Mouse (Mus musculus): ENCODE data around the gene Zfp42.
"Not testable (repeated sequence)": the region's sequence is repeated elsewhere in the genome, so short reads cannot be mapped to it uniquely, and the experiment has no call there.

Zfp42 gene

DNA sequence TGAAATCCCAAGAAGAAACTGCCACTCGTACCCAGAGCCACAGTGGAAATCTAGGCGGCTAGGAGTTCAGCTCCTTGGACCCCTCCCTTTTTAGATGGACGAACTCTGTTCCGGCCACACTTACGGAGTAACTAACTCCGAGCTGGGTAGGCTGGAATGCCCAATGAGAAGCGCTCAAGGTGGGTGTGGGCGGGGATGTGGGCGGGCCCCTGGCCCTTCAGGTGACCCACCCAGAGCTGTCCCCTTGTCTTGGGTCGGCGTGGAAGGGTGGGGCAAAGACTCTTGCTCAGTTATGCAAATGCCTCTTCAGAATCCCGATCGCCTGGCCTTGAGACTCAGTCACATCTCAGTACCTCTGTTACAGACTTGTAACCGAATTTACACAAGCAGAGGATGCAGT lies at the start of gene Zfp42:
TSS of gene Zfp42 (minus strand) at position 85 of the 400 bp plus-strand sequence.
- no peak for DNase-seq (ENCODE audit: low spot score in 2 of 2)

DNA sequence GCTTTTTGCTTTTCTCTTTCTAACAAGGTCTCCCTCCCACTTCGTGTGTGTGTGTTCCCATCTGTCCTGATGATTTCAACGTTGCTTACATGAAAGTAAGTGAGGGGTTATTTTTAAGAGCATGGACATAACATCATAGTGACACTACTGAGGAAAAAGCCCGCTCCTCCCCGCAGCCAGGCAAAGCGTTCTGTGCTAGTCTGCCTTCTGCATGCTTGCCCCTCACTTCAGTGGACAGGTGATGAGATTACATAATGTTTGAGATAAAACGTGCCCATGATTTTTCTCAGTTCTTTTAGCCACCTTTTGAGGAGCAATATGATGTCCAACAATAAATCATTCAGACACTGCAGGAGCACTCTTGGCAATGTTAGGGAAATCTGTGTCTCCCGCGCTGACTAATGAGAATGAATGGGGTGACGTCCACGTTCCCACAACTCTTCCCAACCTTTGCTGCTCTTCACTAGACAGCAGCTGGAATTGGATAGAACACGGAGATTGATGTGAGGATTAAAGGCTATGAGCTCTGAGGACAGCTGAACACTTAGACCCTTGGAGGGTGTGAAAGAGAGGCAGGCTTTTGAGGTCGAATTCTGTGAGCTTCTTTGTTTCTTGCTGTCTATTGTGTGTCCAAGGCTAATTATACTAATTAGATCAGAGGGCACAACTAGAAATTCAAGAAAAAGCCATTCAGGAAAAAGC lies 49.4 kb upstream of the Zfp42 start:
- DNase-seq (ENCODE audit: low spot score in 2 of 2), result no peak

DNA sequence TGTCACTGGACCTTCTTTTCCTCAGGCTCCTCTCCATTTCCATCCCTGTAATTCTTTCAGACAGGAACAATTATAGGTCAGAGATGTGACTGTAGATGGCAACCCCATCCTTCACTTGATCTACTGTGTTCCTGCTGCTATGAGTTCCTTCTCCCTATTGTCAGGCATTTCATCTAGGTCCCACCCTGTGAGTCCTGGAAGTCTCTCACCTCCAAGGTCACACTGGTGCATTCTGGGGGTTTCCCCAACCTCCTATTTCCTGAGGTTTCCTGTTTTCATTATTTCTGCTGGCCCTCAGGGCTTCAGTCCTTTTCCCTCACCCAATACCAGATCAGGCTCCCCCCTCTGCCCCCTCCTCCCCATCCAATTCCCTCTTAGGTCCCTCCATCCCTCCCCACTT lies 45.5 kb upstream of the Zfp42 start:
- not testable (repeated sequence) for DNase-seq (ENCODE audit: low spot score in 2 of 2)

DNA sequence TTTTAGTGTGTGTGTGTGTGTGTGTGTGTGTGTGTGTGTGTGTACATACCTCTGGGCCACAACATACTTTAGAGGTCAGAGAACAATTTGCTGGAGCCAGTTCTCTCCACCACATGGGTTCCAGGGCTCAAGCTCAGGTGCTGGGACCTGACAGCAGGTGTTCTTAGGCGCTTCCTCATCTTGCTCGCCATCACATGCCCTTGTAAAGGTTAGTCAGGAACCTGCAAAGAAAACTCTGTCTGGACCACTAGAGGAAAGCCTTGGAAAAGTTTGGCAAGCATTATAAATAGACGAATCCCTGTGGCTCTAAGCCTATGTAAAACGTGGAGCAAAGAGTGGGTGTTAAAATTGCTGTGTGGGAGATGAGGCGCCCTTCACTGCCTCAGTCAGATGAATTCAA lies 31.8 kb upstream of the Zfp42 start:
- no peak for DNase-seq (ENCODE audit: low spot score in 2 of 2)

DNA sequence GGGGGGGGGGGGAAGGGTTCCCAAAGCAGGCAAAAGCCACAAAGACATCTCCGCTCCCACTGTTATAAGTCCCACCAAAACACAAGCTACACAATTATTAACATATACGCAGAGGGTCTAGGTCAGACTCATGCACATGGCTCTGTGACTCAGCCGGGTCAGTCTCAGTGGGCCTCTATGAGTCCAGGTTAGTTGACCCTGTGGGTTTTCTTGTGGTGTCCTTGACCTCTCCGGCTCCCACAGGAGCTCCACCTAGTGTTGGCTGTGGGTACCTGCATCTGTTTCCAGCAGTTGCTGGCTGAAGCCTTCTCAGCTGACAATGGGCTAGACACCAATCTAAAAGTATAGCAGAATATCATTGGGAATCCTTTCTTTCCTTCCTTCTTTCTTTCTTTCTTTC lies 26.7 kb upstream of the Zfp42 start:
- DNase-seq (ENCODE audit: low spot score in 2 of 2), result peak in 1 of 2 experiments; percentile 11

DNA sequence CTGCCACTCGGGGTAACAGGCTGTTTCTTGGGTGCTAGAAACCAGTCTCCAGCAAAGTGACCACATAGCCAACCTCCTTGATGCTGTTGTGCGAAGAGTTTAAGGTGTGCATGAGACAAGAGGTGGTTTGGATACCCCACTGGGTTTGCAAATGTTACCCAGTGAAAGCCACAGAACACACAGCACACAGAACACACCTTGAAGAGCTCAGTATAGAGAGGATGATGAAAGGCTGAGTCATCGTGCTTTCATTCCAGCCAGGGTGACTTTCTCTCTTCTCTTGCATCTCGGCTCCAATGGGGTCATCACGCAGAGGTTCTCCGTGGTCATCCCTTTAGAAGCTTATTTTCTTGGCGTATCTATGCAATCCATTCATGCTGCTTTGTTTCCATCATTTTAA lies 24.9 kb upstream of the Zfp42 start:
- DNase-seq (ENCODE audit: low spot score in 2 of 2), result no peak

DNA sequence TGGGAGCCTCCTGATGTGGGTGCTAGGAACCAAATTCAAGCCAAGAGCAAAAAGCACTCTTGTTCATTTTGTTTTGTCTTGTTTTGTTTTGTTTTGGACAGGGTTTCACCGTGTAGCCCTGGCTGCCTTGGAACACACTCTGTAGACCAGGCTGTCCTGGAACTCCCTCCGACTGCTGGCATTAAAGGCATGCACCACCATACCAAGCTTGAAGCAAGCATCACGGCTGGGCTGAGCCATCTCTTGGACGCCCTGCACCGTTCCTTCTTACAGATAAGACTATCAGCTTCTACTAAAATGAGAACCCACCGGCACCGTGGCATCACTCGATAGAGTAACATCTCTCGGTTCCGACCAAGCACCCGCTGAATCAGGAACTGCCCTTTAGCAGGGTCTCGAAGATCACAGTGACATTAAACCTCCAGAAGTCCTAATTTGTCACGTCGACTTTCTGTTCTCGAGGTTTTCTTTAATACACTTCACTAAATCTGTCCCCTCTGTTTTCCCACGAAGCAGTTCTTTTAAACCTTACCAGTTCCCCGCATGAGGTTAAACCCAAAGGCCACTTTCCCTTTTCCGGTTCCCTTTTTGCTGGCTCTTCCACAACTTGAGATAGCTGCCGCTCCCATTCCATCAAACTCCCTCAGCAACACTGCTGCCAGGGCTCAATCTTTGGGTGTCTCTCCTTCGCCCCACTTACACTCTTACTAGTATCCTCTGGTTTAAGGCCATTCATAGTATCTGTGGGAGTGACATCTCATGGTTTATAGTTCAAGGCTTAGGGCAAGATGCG lies 23.3 kb upstream of the Zfp42 start:
- no peak for DNase-seq (ENCODE audit: low spot score in 2 of 2)

DNA sequence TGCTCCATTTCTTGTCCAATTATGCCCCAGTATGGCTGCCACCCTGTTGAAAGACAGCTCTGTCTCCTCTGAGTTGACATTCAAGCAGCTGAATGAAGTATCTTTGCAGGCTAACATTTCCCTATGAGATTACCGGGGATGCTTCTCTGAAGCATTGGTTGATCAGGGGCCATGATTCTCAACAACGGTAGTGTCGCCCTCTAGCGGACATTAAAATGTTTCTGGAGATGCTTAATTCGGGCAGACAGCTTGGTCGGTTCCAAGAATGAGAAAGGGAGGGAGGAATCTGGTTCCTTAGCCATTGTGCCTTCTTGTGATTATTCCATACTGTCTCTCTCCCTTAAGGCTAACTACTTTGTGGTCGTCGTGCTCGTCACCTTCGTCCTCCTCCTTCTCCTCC lies 21.9 kb upstream of the Zfp42 start:
- DNase-seq (ENCODE audit: low spot score in 2 of 2), result no peak

DNA sequence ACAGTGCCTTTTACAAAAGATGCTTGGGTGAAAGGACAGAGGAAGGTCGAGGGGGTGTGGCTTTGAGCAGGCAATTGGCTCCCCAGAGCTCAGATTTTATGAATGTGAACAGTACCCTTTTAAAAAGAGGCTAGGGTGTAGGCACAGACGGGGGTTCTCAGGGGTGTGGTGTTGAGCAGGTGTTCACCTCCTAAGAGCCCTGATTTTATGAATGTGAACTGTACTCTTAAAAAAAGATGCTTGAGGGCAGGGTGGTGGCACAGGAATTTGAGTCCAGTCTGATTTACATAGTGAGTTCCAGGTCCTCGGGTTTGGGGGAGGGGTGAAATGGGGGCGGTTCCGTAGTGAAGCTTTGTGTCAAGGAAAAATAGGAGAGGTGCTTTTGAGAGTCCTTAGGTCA lies 14.0 kb upstream of the Zfp42 start:
- no peak for DNase-seq (ENCODE audit: low spot score in 2 of 2)

DNA sequence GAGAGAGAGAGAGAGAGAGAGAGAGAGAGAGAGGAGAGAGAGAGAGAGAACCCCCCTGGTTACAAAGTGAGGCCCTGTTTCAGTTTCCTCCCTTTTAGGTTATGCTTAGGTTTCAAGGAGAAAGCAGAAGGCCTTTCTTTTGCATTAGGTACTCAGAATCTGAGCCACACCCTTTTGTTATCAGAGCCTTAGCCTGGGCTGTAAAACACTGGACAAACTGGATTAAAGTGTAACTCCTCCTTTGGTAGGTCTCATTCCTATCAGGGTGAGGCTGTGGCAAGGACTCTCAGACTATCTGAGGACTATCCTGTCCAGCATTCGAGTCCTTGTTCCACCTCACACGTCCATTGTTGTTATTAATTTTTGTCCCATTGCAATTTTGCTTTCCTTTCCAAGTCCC lies 1.4 kb upstream of the Zfp42 start:
- no peak for DNase-seq (ENCODE audit: low spot score in 2 of 2)

DNA sequence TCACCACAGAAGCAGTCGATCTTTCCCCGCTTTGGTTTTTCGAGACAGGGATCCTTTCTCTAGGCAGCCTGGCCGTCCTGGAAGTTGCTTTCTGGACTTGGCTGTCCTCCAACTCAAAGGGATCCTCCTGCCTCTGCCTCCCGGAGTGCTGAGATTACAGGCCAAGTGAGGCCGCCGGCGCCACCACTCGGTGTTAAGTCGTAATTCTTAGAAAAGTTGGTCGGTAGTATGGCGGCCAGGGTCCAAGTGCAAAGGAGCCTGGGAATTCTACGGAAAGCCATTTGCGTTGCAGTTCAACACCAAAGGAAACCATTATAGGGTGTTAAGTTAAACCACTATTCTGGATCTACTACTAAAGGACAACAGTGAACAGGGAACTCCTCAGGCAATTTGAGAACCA lies 1.1 kb downstream of the Zfp42 start:
- no peak for DNase-seq (ENCODE audit: low spot score in 2 of 2)

DNA sequence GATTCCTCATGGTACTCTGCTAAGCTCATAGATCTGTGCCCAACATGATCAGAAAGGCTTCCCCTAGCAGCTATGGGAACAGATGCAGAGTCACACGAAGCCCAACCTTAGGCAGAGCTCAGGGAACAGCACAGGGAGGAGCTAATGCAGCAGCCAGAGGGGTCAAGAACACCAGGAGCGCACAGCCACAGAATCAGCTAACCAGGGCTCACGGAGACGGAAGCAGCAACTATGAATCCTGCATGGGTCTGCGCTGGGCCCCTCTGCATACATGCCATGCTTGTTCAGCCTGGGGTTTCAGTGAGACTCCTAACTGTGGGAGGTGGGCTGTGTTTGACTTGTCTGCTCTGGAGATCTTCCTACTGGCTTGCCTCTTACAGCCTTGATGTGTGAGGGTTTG lies 7.0 kb downstream of the Zfp42 start:
- no peak for DNase-seq (ENCODE audit: low spot score in 2 of 2)

DNA sequence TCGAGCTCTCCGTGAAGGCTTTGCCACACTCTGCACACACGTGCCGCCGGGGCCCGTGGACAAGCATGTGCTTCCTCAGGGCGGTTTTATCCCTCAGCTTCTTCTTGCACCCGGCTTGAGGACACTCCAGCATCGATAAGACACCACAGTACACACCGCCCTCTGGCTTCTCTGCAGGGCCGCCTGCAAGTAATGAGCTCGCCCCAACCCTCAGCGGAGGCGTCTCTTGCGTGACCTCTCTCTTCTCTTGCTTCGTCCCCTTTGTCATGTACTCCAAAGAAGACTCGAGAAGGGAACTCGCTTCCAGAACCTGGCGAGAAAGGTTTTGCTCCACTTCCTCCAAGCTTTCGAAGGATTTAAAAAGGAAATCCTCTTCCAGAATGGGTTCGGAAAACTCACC lies 11.0 kb downstream of the Zfp42 start:
- DNase-seq (ENCODE audit: low spot score in 2 of 2), result no peak

DNA sequence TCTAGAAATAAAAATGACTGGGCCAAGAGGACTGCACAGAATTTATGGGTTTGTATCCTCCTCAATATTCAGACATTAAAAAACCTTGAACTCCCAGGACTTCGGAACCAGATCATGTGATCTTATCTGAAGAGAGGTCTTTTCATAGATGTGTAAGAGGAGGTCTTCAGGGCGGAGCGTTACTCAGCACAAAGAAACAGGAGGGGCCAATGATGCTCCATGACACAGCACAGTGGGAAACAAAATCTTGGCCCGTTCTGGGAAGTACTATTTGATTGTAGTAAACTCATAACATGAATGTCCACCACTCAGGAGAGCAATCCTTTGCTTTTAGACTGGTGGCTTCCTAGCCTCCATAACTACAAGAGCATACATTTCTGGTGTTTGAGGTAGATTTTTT lies 12.6 kb downstream of the Zfp42 start:
- DNase-seq (ENCODE audit: low spot score in 2 of 2), result no peak

DNA sequence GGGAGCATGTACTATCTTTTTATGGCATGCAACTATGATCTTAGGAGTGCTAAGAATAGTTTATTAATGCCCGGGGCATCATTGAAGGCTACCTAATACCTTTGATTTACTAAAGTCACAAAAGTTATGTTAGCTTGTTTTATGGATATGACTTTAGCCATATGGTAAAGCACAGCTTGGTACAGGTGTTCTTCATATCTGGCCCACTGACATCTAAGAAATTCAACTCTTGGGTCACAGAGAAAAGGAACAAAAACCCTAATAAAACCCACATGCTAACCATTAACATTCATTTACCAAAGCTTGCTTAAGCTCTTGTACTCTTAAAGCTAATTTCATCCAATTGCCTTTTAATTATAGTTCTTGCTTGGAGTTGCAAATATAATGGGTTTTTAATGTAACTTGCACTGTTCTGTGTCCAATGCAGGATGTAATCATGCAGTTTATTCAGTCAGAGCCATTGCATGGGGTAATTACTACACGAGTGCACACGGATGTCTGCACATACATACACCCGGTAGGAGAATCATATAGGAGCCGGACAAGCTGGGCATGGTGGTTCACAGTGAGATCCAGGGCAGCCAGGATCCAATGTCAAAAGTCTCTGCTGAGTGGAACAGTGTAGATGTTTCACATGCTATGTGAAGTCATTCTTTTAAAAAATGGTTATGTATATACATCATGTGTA lies 16.2 kb downstream of the Zfp42 start:
- DNase-seq (ENCODE audit: low spot score in 2 of 2), result no peak

DNA sequence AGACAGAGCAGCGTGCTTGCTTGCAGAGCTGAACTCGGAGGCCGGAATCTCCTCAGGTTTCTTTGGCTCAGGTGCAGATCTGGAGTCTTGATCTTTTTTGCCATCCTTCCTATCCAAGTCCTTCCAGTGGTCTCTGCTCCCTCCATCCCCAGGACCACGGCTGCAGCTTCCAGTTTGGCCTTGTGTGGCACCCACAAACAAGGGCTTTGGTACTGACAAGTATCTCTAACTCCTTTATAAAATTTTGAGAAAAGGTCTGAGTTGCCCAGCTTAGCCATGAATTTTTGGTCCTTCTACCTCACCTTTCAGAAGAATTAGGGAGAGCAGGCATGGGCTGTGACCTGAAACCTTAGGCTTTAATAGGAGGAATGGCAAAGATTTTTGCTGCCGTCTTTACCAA lies 17.0 kb downstream of the Zfp42 start:
- DNase-seq (ENCODE audit: low spot score in 2 of 2), result no peak

DNA sequence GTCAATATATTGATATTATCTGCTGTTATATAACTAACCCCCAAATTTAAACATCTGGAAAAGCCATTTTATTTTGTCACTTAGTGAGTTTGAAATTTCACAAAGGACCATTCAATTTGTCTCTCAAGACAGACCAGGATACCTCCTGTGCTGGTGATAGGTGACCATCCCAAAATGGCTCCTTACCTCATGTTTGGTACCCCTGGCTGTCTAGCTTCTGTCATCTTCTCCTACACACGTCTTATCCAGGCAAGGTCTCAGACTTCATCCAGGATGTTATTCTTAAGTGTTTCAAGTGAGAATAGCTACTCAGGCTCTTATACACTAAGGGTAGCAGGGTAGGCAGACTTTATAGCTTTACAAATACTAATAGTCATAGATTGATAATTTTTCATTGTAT lies 17.9 kb downstream of the Zfp42 start:
- no peak for DNase-seq (ENCODE audit: low spot score in 2 of 2)

DNA sequence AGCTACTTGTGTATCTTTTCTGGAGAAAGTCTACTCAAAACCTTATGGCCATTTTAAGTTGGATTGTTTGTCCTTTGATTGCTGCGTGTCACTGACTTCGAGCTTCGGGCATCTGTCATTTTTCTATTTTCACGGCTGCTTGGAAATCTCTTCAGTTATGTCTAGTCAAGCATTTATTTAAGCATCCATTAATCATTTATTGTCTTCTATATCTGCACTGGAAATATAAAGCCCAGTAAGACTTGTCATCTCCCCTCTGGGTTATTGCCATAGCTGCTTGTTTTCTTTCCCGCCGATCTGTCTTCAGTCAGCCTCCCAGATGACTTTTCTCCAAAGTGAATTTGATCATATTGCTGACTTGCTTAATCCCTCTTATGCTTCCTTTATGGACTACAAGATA lies 19.3 kb downstream of the Zfp42 start:
- no peak for DNase-seq (ENCODE audit: low spot score in 2 of 2)

DNA sequence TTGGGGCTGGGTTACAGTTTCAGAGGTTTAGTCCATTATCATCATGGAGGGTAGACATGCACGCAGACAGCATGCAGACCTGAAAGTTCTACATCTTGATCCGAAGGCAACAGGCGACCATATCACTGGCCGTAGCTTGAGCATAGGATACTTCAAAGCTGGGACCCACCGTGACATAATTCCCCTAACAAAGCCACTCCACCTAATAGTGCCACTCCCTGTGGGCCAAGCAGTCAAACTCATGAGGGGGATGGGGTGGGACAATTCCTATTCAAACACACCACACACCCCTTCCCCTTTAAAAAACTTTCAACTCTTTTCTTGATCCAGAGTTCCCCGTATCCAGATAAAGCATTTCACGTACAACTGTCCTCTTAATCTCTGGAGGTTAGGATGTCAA lies 23.5 kb downstream of the Zfp42 start:
- no peak for DNase-seq (ENCODE audit: low spot score in 2 of 2)

DNA sequence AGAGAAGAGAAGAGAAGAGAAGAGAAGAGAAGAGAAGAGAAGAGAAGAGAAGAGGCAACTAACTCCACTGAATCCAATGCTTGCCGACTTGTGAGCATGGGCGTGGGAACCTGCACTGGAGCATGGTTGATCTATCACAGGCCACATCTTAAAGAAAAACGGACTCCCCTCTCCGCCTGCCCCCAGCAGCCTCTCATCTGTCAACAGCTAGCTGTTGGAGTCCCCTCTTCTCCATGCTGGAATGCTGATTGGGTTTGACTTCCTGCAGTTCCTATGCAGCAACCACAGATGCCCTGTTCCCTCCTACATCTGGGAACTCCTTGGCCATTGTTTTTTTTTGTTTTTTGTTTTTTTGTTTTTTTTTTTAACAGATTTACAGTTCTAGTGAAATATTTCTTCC lies 28.4 kb downstream of the Zfp42 start:
- DNase-seq (ENCODE audit: low spot score in 2 of 2), result no peak

DNA sequence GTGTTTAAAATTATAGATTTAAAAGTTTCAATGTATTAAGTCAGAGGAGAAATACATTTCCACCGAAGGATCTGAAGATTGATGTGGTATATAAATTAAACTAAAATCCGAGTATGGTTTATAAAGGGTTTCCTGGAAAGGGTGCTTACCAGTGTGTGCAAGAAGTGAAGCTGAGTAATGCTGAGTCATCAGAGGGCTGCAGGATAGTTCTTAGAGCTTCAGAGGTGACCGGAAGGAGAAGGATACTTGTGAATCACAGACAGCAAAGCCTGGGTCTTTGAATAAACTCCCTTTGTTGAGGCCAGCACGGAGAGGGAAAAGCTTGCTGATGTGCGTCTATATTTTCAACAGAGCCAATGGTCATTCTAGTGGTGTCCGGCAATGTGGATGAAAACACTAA lies 45.8 kb downstream of the Zfp42 start:
- DNase-seq (ENCODE audit: low spot score in 2 of 2), result no peak

DNA sequence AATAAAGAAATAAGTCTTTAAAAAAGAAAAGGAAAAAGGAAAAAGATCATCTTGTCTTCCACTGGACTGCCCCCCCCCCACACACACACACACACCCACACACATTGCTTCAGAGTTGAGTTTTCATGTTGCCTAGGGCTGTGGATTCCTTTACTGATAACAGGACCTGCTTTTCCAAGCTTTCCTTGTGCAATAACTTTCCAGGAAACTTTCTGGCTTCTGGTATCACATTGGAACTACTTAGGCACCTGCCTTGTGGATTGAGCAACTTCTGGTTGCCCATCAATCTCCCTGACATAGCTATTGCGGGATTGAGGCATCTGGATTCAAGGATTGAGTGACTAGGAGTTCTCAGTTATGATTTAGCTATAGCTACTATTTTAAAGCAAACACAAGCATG lies 48.9 kb downstream of the Zfp42 start:
- DNase-seq (ENCODE audit: low spot score in 2 of 2), result no peak

DNA sequence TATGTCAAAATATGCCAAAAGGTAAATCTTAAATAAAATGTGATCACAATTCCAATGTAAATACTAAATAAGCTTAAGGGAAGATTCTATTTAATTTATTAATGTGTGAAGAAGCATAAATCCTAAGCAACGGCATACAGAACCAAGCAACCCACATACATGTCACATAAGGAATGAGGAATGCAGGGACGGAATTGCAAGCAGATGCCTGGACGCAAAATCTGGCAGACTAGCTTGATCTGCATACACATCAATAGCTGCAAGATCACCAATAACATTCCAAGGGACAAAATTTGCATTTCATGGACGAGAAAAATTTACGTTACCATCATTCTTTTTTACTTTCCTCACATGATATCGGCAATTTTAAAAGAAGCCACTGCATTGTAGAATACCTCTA lies 51.1 kb downstream of the Zfp42 start:
- DNase-seq (ENCODE audit: low spot score in 2 of 2), result no peak
